Mouse (Mus musculus): Measurements from ENCODE around the gene Golga1.

DNA sequence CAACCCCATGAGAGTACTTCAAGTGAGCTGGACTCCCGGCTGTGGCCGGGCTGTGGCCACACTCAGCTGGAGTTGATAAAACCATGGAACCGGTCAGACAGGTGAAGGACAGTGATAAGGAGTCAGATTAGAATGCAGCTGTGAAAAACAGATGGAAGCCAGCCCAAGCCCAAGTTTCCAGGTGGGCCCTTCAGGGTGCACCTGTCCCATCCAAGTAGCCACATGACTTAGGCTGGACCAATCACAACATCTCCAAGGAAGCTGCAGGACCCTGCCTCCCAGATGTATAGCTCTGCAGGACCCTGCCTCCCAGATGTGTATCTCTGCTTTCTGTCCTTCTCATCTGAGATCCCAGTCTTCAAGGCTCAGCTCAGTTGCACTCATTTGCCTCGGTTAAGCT, 73.3 kb downstream of the Golga1 start:
- TF ChIP-seq CTCF (IDR thresholded peaks at IDR 0.05; ENCODE audit: extremely low read depth, insufficient read depth, low read length) (no peak), POLR2A (IDR thresholded peaks at IDR 0.05; ENCODE audit: extremely low read depth, insufficient read depth, low read length) (no peak)
